Mouse (Mus musculus) midbrain, postnatal 0 days (tissue): Measurements from ENCODE around the gene Aftph. TPM values are rescaled to one million over a fixed set of nuclear protein-coding genes. Genes with fewer than 3 reads are reported as not detected.

Experiments used
- ATAC-seq: fragments of 200-750 bp; cut with Nextera tagmentation; 2 replicates; pipeline ENCODE4 v1.8.0; 2017; ENCODE audit warnings: moderate number of reproducible peaks, mild to moderate bottlenecking, moderate TSS enrichment, moderate library complexity; ENCODE audit not compliant: low FRiP score
- DNase-seq: peaks from one replicate; pipeline ENCODE4 v3.0.0-alpha.2; 2015; ENCODE audit warnings: low spot score
- H3K27ac ChIP-seq: fragments of 300-500 bp; sonication (generic); 2 replicates; pipeline ENCODE4 v1.5.1; 2014; ENCODE audit warnings: low read depth, mild to moderate bottlenecking, low read length, mixed read lengths
- H3K27me3 ChIP-seq: fragments of 300-500 bp; sonication (generic); 2 replicates; pipeline ENCODE4 v1.6.1; 2014; ENCODE audit warnings: low read length, control low read depth, mixed read lengths; ENCODE audit not compliant: insufficient read depth
- H3K36me3 ChIP-seq: fragments of 300-500 bp; sonication (generic); 2 replicates; pipeline ENCODE4 v1.6.1; 2014; ENCODE audit warnings: low read length, control low read depth, mixed read lengths; ENCODE audit not compliant: insufficient read depth
- H3K4me1 ChIP-seq: fragments of 300-500 bp; sonication (generic); 2 replicates; pipeline ENCODE4 v1.6.1; 2014; ENCODE audit warnings: mild to moderate bottlenecking, control low read depth, antibody characterized with exemption, low read length, mixed read lengths; ENCODE audit not compliant: insufficient read depth
- H3K4me2 ChIP-seq: fragments of 300-500 bp; sonication (generic); 2 replicates; pipeline ENCODE4 v1.6.1; 2014; ENCODE audit warnings: low read depth, mild to moderate bottlenecking, low read length, mixed read lengths; ENCODE audit not compliant: poor library complexity, severe bottlenecking
- H3K4me3 ChIP-seq: fragments of 300-500 bp; sonication (generic); 2 replicates; pipeline ENCODE4 v1.5.1; 2014; ENCODE audit warnings: low read depth, mild to moderate bottlenecking, low read length, moderate library complexity
- H3K9ac ChIP-seq: fragments of 300-500 bp; sonication (generic); replicated peaks from 2 replicates; pipeline ENCODE4 v1.6.1; 2014; ENCODE audit warnings: mild to moderate bottlenecking, low read length, moderate library complexity, mixed read lengths; ENCODE audit not compliant: poor library complexity, severe bottlenecking
- H3K9me3 ChIP-seq: fragments of 300-500 bp; sonication (generic); 2 replicates; pipeline ENCODE4 v1.6.1; 2016; ENCODE audit warnings: low read length, control low read depth
- CTCF ChIP-seq: IDR thresholded peaks from 2 replicates; pipeline ENCODE4 v1.5.1; 2016; ENCODE audit warnings: antibody characterized with exemption, mild to moderate bottlenecking
- WGBS: fragments of 180-500 bp; shearing (Covaris S2); extraction: QIAGEN DNeasy Blood & Tissue Kit; methylation state at CpG from one replicate; pipeline ENCODE4 v1.1.7; 2014; 5-methylcytosine and 5-hydroxymethylcytosine counted together
- polyA plus RNA-seq: library from polyadenylated mRNA; unstranded; fragments of >200 nt; fragmentation: Nextera tagmentation; extraction: Ambion mirVana; gene quantifications from 2 replicates; pipeline ENCODE4 v1.2.1, GENCODE M21; 2015
- total RNA-seq: library from RNA; depleted of rRNA; stranded (reverse); fragments of >200 nt; gene quantifications from 2 replicates; pipeline ENCODE4 v1.2.3, GENCODE M21; 2014

The Aftph gene
- total and polyA plus RNA-seq, 2 experiments from 2014 or later, result 23.4 to 41.2 TPM

DNA sequence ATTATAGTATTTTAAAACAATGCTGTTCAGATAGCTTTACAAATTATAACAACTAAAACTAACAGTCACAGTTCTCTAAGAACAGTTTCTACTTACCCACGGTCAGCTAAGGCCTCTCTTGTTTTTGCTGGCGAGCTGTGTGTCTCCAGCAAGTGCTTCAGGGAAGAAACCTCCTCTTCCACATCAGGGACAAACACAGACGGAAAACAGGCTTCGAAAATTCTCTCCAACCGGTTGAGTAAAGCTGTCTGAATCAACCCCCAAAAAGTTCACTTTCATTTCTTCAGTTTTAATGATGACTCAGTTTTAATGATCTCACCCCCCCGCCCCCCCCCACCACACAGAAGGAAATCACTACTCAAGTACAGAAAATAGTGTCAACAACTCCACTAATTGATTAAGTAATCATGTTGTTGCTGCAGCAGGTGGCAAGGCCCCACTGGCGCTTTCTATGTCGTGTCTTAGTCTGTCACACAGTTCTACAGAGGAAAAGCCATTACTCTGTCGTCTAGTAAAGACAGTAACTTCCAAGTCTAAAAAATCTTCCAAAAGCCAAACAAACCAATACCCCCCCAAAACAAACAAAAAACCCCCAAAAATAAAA is 29.2 kb downstream of the Aftph start:
- 80% methylated on average over 9 of the region's 9 CpGs for WGBS
- no peak overlapping the region for H3K27ac ChIP-seq
- H3K4me2 ChIP-seq, result no peak overlapping the region
- H3K4me1 ChIP-seq, result no peaks in the 10 kb centered on the region
- H3K27me3 ChIP-seq, result no peaks in the 10 kb centered on the region
- H3K36me3 ChIP-seq, result peaks cover 4% of the 10 kb centered on the region; the same call in 1 of the 2 replicates
- ATAC-seq, result no peak
- H3K9me3 ChIP-seq, result no peaks in the 10 kb centered on the region
- no peak for TF ChIP-seq CTCF
- no peak overlapping the region for H3K9ac ChIP-seq
- no peak overlapping the region for H3K4me3 ChIP-seq
- no peak for DNase-seq

DNA sequence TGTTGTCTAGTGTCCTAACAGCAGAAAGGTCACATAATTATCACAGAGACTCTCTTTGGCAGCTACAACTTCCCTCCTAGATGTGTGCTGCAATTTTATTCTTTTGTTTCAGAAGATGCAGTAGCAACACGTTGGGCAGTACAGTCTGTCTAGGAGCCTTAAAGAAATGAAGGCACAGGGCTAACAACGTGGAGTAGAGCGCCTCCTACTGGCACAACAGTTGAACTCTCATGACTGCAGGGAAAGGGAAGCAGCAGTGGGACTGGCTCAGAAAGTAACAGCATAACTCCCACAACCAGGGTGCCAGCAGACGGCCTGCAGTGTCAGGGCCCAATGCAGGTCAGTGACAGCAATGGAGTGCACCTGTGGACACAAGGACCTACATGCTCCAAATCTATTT is 50.4 kb downstream of the Aftph start:
- peak; percentile 89 for TF ChIP-seq CTCF
- peaks cover 10% of the 10 kb centered on the region for H3K36me3 ChIP-seq
- no peak overlapping the region for H3K4me2 ChIP-seq
- no peaks in the 10 kb centered on the region for H3K4me1 ChIP-seq
- no peaks in the 10 kb centered on the region for H3K27me3 ChIP-seq
- WGBS, result 2% methylated on average over 4 of the region's 4 CpGs
- DNase-seq (peak; percentile 86), ATAC-seq (no peak; the same call in 1 of the 2 replicates)
- no peak overlapping the region for H3K27ac ChIP-seq
- H3K9me3 ChIP-seq, result no peaks in the 10 kb centered on the region
- no peak overlapping the region for H3K9ac ChIP-seq
- H3K4me3 ChIP-seq, result no peak overlapping the region

DNA sequence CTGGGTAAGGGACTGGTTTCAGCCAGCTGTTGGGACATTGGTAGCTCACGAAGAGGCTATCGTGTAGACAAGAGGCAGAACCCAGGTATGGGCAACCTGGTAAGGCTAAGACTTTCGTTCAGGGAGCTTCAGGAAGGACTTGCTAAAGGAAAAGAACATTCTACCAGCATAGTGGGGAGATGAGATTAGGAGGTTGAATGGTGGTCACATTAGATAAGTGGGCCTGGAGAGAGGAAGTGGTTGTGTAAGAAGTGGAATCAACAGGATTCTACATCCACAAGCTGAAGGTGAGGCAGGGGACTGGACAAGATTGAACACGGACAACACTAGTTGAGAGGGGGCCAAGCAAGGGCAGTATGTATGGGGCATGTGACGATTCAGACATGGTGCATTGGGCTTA is 59.7 kb downstream of the Aftph start:
- Histone ChIP-seq H3K9ac (no peak overlapping the region), H3K27me3 (no peaks in the 10 kb centered on the region), H3K4me3 (no peak overlapping the region), H3K9me3 (no peaks in the 10 kb centered on the region), H3K36me3 (peaks cover 9% of the 10 kb centered on the region; the same call in 1 of the 2 replicates), H3K27ac (no peak overlapping the region), H3K4me1 (no peaks in the 10 kb centered on the region), H3K4me2 (no peak overlapping the region)
- ATAC-seq, result no peak
- TF ChIP-seq CTCF, result no peak
- WGBS, result 90% methylated on average over 5 of the region's 5 CpGs
- no peak for DNase-seq

DNA sequence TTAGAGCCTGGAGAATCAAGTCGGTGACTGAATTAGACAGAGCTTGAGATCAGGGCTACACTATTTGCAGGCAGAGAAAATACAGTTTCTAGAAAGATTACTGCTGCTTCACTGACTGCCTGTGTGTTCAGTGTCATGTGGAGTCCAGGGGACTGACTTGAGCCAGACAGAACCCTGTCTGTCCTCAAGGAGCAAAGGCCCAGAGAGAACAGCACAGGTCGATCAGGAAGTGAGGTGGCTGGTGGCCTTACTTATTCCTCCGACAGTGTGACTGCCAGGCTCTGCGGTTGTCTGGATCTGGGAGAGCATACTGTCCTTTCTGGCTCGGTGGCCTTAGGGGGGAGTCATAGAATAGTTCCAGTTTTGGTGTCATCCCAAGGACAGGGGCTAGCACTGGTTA is 60.6 kb downstream of the Aftph start:
- no peak for ATAC-seq
- Histone ChIP-seq H3K27me3 (no peaks in the 10 kb centered on the region), H3K9ac (no peak overlapping the region), H3K4me3 (no peak overlapping the region), H3K4me2 (no peak overlapping the region), H3K27ac (no peak overlapping the region), H3K36me3 (peaks cover 2% of the 10 kb centered on the region; the same call in 1 of the 2 replicates), H3K9me3 (no peaks in the 10 kb centered on the region), H3K4me1 (no peaks in the 10 kb centered on the region)
- 90% methylated on average over 5 of the region's 5 CpGs for WGBS
- no peak for DNase-seq
- no peak for TF ChIP-seq CTCF

DNA sequence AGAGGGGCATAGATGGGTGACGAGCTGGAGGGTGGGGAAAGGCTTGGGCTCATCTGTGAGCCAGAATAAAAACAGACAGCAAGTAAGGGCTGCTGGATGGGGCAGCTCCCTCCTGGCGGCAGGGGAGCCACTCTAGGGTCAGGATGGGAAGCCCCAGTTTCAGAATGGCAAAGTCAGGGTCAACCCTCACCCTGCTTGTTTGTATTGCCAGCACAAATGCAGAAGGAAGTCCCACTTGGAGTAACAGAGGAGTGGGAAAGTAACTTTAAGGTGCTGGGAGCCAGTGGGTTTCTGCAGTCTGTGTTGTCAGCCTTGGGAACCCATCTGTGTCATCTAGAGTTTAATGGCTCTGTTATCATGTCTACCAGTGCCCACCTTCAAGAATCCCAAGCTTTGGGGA is 62.0 kb downstream of the Aftph start:
- 73% methylated on average over 2 of the region's 2 CpGs for WGBS

DNA sequence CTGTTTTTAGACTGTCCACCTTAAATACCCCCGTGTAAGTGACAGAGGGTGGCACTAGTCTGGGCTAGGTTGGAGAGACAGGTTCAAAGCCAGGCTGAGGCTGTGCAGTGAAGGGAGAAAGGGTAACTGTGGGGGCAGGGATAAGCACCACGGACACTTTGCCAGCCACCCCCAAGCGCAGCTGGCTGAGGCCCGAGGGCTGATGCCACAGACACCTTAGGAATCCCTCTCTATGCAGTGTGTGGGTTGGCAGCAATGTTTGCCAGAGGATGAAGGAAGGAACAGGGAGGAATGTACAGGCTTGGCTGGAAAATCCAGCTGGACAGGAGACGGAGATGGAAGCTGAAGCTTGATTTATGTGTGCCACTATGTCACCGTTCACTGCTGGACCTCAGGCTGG is 68.9 kb downstream of the Aftph start:
- Histone ChIP-seq H3K4me2 (no peak overlapping the region), H3K27me3 (no peaks in the 10 kb centered on the region), H3K27ac (no peak overlapping the region), H3K36me3 (no peaks in the 10 kb centered on the region), H3K9me3 (no peaks in the 10 kb centered on the region), H3K9ac (no peak overlapping the region), H3K4me1 (no peaks in the 10 kb centered on the region), H3K4me3 (no peak overlapping the region)
- WGBS, result 80% methylated on average over 6 of the region's 6 CpGs
- no peak for TF ChIP-seq CTCF
- ATAC-seq (no peak), DNase-seq (no peak)

More for the DNA sequence above, 62.0 kb downstream of the Aftph start:
- Histone ChIP-seq H3K36me3 (no peaks in the 10 kb centered on the region), H3K4me1 (no peaks in the 10 kb centered on the region), H3K4me3 (no peak overlapping the region), H3K27ac (no peak overlapping the region), H3K4me2 (no peak overlapping the region), H3K9ac (no peak overlapping the region), H3K9me3 (no peaks in the 10 kb centered on the region), H3K27me3 (no peaks in the 10 kb centered on the region)
- no peak for TF ChIP-seq CTCF
- DNase-seq (no peak), ATAC-seq (no peak)
